Mouse (Mus musculus) stomach, embryonic 14.5 days (tissue): ENCODE measurements around the gene Grk2. TPM values are rescaled to one million over a fixed set of nuclear protein-coding genes. Genes with fewer than 3 reads are reported as not detected.

Source experiments
- ATAC-seq: fragments of 200-750 bp; cut with Nextera tagmentation; 2 replicates; pipeline ENCODE4 v1.8.0; 2017; ENCODE audit warnings: low read depth, moderate TSS enrichment; ENCODE audit not compliant: insufficient number of reproducible peaks, insufficient read depth, low FRiP score
- H3K27ac ChIP-seq: fragments of 300-500 bp; sonication (generic); 2 replicates; pipeline ENCODE4 v1.5.1; 2014; ENCODE audit warnings: mild to moderate bottlenecking, low read length, moderate library complexity, mixed read lengths
- H3K27me3 ChIP-seq: fragments of 300-500 bp; sonication (generic); 2 replicates; pipeline ENCODE4 v1.6.1; 2014; ENCODE audit warnings: low read length, control low read depth, mixed read lengths; ENCODE audit not compliant: control insufficient read depth, insufficient read depth
- H3K36me3 ChIP-seq: fragments of 300-500 bp; sonication (generic); 2 replicates; pipeline ENCODE4 v1.6.1; 2014; ENCODE audit warnings: mild to moderate bottlenecking, control low read depth, low read length, moderate library complexity, mixed read lengths; ENCODE audit not compliant: control insufficient read depth, insufficient read depth
- H3K4me1 ChIP-seq: fragments of 300-500 bp; sonication (generic); 2 replicates; pipeline ENCODE4 v1.6.1; 2014; ENCODE audit warnings: low read length, control low read depth, mixed read lengths; ENCODE audit not compliant: control insufficient read depth, insufficient read depth
- H3K4me2 ChIP-seq: fragments of 300-500 bp; sonication (generic); replicated peaks from 2 replicates; pipeline ENCODE4 v1.6.1; 2014; ENCODE audit warnings: low read depth, low read length, control low read depth
- H3K4me3 ChIP-seq: fragments of 300-500 bp; sonication (generic); 2 replicates; pipeline ENCODE4 v1.5.1; 2014; ENCODE audit warnings: low read depth, low read length, control low read depth
- H3K9ac ChIP-seq: fragments of 300-500 bp; sonication (generic); replicated peaks from 2 replicates; pipeline ENCODE4 v1.6.1; 2014; ENCODE audit warnings: low read depth, mild to moderate bottlenecking, control low read depth, low read length, moderate library complexity, mixed read lengths
- H3K9me3 ChIP-seq: fragments of 300-500 bp; sonication (generic); 2 replicates; pipeline ENCODE4 v1.6.1; 2016; ENCODE audit warnings: low read depth, low read length, control low read depth; ENCODE audit not compliant: control insufficient read depth
- WGBS: fragments of 180-500 bp; shearing (Covaris S2); extraction: QIAGEN DNeasy Blood & Tissue Kit; methylation state at CpG from one replicate; pipeline ENCODE4 v1.1.7; 2014; 5-methylcytosine and 5-hydroxymethylcytosine counted together
- polyA plus RNA-seq: library from polyadenylated mRNA; unstranded; fragments of >200 nt; fragmentation: Nextera tagmentation; extraction: Ambion mirVana; gene quantifications from 2 replicates; pipeline ENCODE4 v1.2.1, GENCODE M21; 2014

Grk2 gene
- polyA plus RNA-seq: 18.1 and 18.7 TPM in 2 replicates

- peak; percentile 67 for ATAC-seq
- peaks cover 38% of the 10 kb centered on the region for H3K4me1 ChIP-seq
- peak within 1 kb of the TSS; percentile 95 for H3K4me3 ChIP-seq
- WGBS: 0% methylated on average over 12 of the region's 46 CpGs
- peak within 1 kb of the TSS; percentile 94 for H3K9ac ChIP-seq
- H3K4me2 ChIP-seq: peak within 1 kb of the TSS; percentile 77
- no peaks in the 10 kb centered on the region for H3K9me3 ChIP-seq
- no peaks in the 10 kb centered on the region for H3K36me3 ChIP-seq
- H3K27me3 ChIP-seq: no peaks in the 10 kb centered on the region
- peak within 1 kb of the TSS; percentile 81 for H3K27ac ChIP-seq
Observed at GRCm38 (mm10) chr19:4306190-4306577, at the start of gene Grk2. TSS of gene Grk2 (minus strand) at chr19:4306222.

GRCm38 (mm10) chr19:4349455-4349854 is 43.4 kb upstream of the Grk2 start:
- Histone ChIP-seq H3K27ac (no peak overlapping the region), H3K9ac (no peak overlapping the region), H3K4me2 (no peak overlapping the region), H3K36me3 (peaks cover 51% of the 10 kb centered on the region), H3K9me3 (no peaks in the 10 kb centered on the region), H3K27me3 (no peaks in the 10 kb centered on the region), H3K4me1 (no peaks in the 10 kb centered on the region), H3K4me3 (no peak overlapping the region)
- ATAC-seq: no peak
- WGBS: 90% methylated on average over 2 of the region's 2 CpGs

- peaks cover 60% of the 10 kb centered on the region for H3K36me3 ChIP-seq
Observed at GRCm38 (mm10) chr19:4346479-4346878, 40.5 kb upstream of the Grk2 start.

GRCm38 (mm10) chr19:4338162-4338561 is 32.1 kb upstream of the Grk2 start:
- no peak for ATAC-seq
- H3K9ac ChIP-seq: no peak overlapping the region
- H3K36me3 ChIP-seq: peaks cover 31% of the 10 kb centered on the region
- no peak overlapping the region for H3K4me2 ChIP-seq
- H3K27me3 ChIP-seq: no peaks in the 10 kb centered on the region
- H3K4me1 ChIP-seq: peaks cover 15% of the 10 kb centered on the region; the same call in 1 of the 2 replicates
- H3K4me3 ChIP-seq: no peak overlapping the region
- no peak overlapping the region for H3K27ac ChIP-seq
- WGBS: 37% methylated on average over 2 of the region's 2 CpGs
- H3K9me3 ChIP-seq: no peaks in the 10 kb centered on the region

More at GRCm38 (mm10) chr19:4346479-4346878, 40.5 kb upstream of the Grk2 start:
- H3K4me2 ChIP-seq: no peak overlapping the region
- H3K27me3 ChIP-seq: no peaks in the 10 kb centered on the region
- H3K27ac ChIP-seq: no peak overlapping the region
- no peaks in the 10 kb centered on the region for H3K4me1 ChIP-seq
- no peaks in the 10 kb centered on the region for H3K9me3 ChIP-seq
- no peak for ATAC-seq
- H3K9ac ChIP-seq: no peak overlapping the region
- 76% methylated on average over 1 of the region's 1 CpGs for WGBS
- no peak overlapping the region for H3K4me3 ChIP-seq

- peak; percentile 99 for ATAC-seq
- Histone ChIP-seq H3K9ac (peak overlapping the region; percentile 78), H3K27me3 (no peaks in the 10 kb centered on the region), H3K4me3 (peak overlapping the region; percentile 59), H3K4me1 (peaks cover 27% of the 10 kb centered on the region), H3K36me3 (peaks cover 24% of the 10 kb centered on the region), H3K4me2 (peak overlapping the region; percentile 86), H3K27ac (peak overlapping the region; percentile 93), H3K9me3 (no peaks in the 10 kb centered on the region)
- 0% methylated on average over 16 of the region's 16 CpGs for WGBS
Observed at GRCm38 (mm10) chr19:4333791-4334190, 27.8 kb upstream of the Grk2 start.

- peaks cover 27% of the 10 kb centered on the region for H3K4me1 ChIP-seq
- H3K9ac ChIP-seq: peak overlapping the region; percentile 78
- H3K4me3 ChIP-seq: peak overlapping the region; percentile 59
- WGBS: 2% methylated on average over 13 of the region's 13 CpGs
- H3K27me3 ChIP-seq: no peaks in the 10 kb centered on the region
- no peaks in the 10 kb centered on the region for H3K9me3 ChIP-seq
- peak overlapping the region; percentile 93 for H3K27ac ChIP-seq
- no peak for ATAC-seq
- H3K4me2 ChIP-seq: peak overlapping the region; percentile 86
- peaks cover 30% of the 10 kb centered on the region for H3K36me3 ChIP-seq
Observed at GRCm38 (mm10) chr19:4333100-4333775, 27.2 kb upstream of the Grk2 start.

- WGBS: 0% methylated on average over 4 of the region's 4 CpGs
- Histone ChIP-seq H3K4me1 (peaks cover 27% of the 10 kb centered on the region), H3K4me3 (peak overlapping the region; percentile 59), H3K4me2 (peak overlapping the region; percentile 86), H3K27ac (peak overlapping the region; percentile 93), H3K9me3 (no peaks in the 10 kb centered on the region), H3K9ac (peak overlapping the region; percentile 78), H3K36me3 (peaks cover 36% of the 10 kb centered on the region), H3K27me3 (no peaks in the 10 kb centered on the region)
- ATAC-seq: no peak
Observed at GRCm38 (mm10) chr19:4332653-4333052, 26.6 kb upstream of the Grk2 start.

GRCm38 (mm10) chr19:4331273-4331672 is 25.3 kb upstream of the Grk2 start:
- no peak overlapping the region for H3K27ac ChIP-seq
- H3K9me3 ChIP-seq: no peaks in the 10 kb centered on the region
- no peaks in the 10 kb centered on the region for H3K27me3 ChIP-seq
- no peak for ATAC-seq
- peaks cover 27% of the 10 kb centered on the region for H3K4me1 ChIP-seq
- H3K4me3 ChIP-seq: no peak overlapping the region
- H3K4me2 ChIP-seq: no peak overlapping the region
- WGBS: 78% methylated on average over 3 of the region's 3 CpGs
- H3K9ac ChIP-seq: no peak overlapping the region
- H3K36me3 ChIP-seq: peaks cover 48% of the 10 kb centered on the region

- H3K36me3 ChIP-seq: peaks cover 54% of the 10 kb centered on the region
Observed at GRCm38 (mm10) chr19:4330603-4331002, 24.6 kb upstream of the Grk2 start.

More at GRCm38 (mm10) chr19:4330603-4331002, 24.6 kb upstream of the Grk2 start:
- WGBS: 79% methylated on average over 2 of the region's 2 CpGs
- Histone ChIP-seq H3K27ac (no peak overlapping the region), H3K4me3 (no peak overlapping the region), H3K9ac (no peak overlapping the region), H3K27me3 (no peaks in the 10 kb centered on the region), H3K9me3 (no peaks in the 10 kb centered on the region), H3K4me2 (no peak overlapping the region), H3K4me1 (peaks cover 27% of the 10 kb centered on the region)
- no peak for ATAC-seq
